Mouse (Mus musculus): Measurements from ENCODE around the gene Pagr1b. TPM values are rescaled to one million over a fixed set of nuclear protein-coding genes. Genes with fewer than 3 reads are reported as not detected.

Gene Pagr1b
- total RNA-seq (2021): not detected

GRCm38 (mm10) chr7:127016481-127016485, at the start of gene Pagr1b:
TSS of gene Pagr1b (minus strand) at chr7:127016484.
- no peak for DNase-seq
- intact Hi-C loops (cut with DNase I): no loop called here

DNA sequence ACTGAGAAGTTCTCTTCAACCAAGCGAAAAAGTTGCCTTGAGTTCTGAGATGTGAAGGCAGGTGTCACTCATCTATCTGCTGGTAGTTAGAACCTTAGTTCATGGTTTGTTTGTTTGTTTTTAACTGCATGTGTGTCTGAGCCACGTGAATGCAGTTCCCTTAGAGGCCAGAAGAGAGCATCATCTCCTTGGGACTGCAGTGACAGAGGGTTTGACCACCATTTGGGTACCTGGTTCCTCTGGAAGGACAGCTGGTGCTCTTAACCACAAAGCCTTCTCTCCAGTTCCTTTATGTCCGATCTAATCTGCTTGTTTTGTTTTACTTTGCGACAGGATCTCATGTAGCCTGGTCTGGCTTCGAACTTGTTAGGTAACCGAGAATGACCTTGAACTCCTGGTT, 49.3 kb upstream of the Pagr1b start:
- DNase-seq: no peak
- intact Hi-C loops (cut with DNase I): no loop called here

GRCm38 (mm10) chr7:127055026-127055585, 38.8 kb upstream of the Pagr1b start:
- intact Hi-C loops (cut with DNase I): no loop called here
- DNase-seq: no peak

DNA sequence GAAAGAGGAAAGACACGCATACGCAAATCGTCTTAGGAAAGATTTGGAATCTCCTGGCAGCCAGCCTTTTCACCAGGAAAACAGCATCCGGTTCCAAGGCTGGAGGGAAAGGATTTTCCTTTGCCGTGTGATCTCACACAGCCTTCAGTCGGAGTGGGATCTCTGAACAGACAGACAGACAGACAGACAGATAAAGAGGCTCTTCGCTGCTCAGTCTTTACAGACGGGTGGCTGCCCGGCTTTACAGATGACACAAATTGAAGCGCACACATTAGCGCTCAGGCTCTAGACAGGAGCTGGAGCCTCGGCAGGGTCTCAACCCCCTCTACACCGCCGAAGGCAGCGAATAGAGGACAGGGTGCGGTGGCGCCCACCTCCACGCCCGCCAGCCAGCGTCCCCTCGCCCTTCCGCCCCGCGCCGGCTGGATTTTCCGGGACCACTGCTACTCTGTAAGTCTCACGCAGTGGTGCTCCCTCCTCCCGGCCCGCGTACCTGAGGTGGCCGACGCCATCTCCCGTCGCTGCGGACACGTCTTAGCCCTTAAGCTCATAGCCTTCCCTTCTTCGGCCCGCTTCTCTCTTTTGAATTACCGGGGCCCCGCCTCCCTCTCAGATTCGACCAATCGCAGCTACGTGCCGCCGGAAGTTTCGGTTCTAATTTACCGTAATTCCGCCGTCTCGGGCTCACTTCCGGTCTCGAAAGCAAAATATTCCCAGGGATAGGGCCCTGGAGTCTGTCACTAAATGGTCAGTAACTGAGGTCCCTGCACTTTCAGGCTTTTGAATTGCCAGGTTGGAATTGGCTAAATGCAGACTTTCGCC, 25.8 kb upstream of the Pagr1b start, which contains the start of gene Kif22:
TSS of gene Kif22 (minus strand) at position 621 of the 822 bp plus-strand sequence.
- intact Hi-C loops (cut with DNase I): loop anchor here (5.0 kb wide), 1 partner anchor 155 kb away; the partner anchor contains the start of gene Cd2bp2
- DNase-seq: peak; percentile 93 to 95

DNA sequence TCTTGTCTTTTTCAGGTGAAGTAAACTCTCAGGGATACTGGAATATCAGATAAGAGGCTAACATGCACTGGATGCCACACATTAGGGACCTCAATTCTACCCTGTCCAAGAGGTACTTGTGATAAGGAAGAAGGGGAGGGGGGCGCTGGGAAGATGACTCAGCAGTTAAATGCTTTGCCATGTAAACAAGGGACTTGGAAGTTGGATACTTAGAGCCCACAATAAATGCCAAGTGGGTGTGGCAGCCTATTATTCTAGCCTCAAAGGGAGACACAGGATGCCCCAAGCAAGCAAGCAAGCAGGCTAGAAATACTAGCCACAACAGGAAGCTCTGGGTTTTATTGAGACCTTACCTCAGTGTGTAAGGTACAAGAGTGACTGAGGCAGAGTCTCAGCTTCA, 15.0 kb upstream of the Pagr1b start:
- no peak for DNase-seq
- intact Hi-C loops (cut with DNase I): no loop called here

DNA sequence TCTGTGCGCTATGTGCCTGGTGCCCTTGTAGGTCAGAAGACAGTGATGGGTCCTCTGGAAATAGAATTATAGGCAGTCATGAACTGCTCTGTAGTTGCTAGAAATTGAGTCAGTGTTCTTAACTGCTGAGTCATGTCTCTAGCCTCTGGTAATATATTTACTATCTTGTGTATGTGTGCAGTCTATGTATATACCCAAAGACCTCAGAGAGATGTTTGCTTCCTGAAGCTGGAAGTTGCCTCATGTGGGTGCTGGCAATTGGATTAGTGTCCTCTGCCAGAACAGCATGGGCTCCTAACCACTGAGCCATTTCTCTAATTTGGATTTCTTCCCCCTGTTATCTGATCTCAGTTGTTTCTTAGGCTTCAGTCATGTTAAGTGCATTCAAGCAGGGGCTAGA, 13.9 kb upstream of the Pagr1b start:
- no peak for DNase-seq
- intact Hi-C loops (cut with DNase I): no loop called here

GRCm38 (mm10) chr7:127027885-127028284, 11.6 kb upstream of the Pagr1b start:
- DNase-seq: no peak
- intact Hi-C loops (cut with DNase I): loop anchor here (5.0 to 10.0 kb wide), 2 partner anchors 131 to 447 kb away; partner anchors contain the start of gene Fbrs

GRCm38 (mm10) chr7:127026984-127027726, 10.9 kb upstream of the Pagr1b start, which contains the start of gene Maz:
TSS of gene Maz (minus strand) at chr7:127027037.
- peak; percentile 99 to 100 for DNase-seq
- intact Hi-C loops (cut with DNase I): loop anchor here (5.0 to 10.0 kb wide), 2 partner anchors 130 to 448 kb away; partner anchors contain the start of gene Fbrs

- intact Hi-C loops (cut with DNase I): loop anchor here (5.0 to 10.0 kb wide), 2 partner anchors 129 to 448 kb away; partner anchors contain the start of gene Fbrs
- DNase-seq: peak in 1 of 2 experiments; percentile 77
Measured at GRCm38 (mm10) chr7:127026616-127026983, 10.3 kb upstream of the Pagr1b start.

- intact Hi-C loops (cut with DNase I): loop anchor here (5.0 to 10.0 kb wide), 2 partner anchors 129 to 449 kb away; partner anchors contain the start of gene Fbrs
- DNase-seq: peak; percentile 60 to 78
Measured at GRCm38 (mm10) chr7:127026161-127026600, 9.9 kb upstream of the Pagr1b start.

GRCm38 (mm10) chr7:127025556-127026160, 9.4 kb upstream of the Pagr1b start:
- peak; percentile 50 to 59 for DNase-seq
- intact Hi-C loops (cut with DNase I): loop anchor here (1.0 to 10.0 kb wide), 3 partner anchors 8 to 449 kb away; partner anchors contain the start of genes Fbrs and Pagr1a

- intact Hi-C loops (cut with DNase I): loop anchor here (1.0 to 10.0 kb wide), 3 partner anchors 8 to 450 kb away; partner anchors contain the start of genes Fbrs and Pagr1a
- DNase-seq: peak; percentile 70 to 83
Measured at GRCm38 (mm10) chr7:127024755-127025555, 8.7 kb upstream of the Pagr1b start.

GRCm38 (mm10) chr7:127023896-127024690, 7.8 kb upstream of the Pagr1b start:
- DNase-seq: no peak
- intact Hi-C loops (cut with DNase I): loop anchor here (10.0 kb wide), 1 partner anchor 451 kb away; the partner anchor contains the start of gene Fbrs

GRCm38 (mm10) chr7:127023272-127023691, 7.0 kb upstream of the Pagr1b start:
- no peak for DNase-seq
- intact Hi-C loops (cut with DNase I): loop anchor here (10.0 kb wide), 1 partner anchor 452 kb away; the partner anchor contains the start of gene Fbrs

DNA sequence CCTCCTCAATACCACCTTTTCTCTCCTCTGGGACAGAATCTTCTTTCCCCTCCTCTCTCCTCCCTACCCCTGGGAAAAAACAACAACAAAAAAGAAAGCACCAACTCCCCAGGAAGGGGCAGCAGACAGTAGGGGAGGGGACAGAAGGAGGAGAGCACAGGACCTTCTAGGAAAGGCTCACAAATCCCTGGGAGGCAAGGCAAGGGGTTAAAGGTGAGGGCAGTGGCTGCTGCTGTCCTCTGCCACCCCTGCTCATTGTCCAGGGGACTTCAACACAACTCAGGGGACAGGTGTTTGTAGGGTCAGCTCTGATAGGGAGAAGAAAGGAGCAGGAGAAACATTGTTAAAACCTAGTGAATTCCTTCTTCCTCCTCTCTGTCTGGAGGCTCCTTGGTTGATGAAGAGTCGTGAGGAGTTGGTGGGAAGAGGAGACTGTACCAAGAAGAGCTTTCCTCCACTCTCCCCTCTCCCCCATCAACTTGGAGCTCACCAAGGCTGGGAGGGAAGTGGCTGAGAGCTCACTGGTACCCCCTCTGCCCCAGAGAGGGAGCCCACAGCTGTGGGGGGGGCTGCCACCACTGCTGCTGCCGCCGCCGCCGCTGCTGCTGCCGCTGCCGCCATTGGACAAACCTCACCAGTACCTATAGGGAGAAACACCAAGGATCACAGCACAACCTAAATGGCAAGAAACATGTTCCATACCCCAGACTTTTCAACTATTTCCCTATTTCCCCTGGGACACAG, 6.4 kb upstream of the Pagr1b start:
- intact Hi-C loops (cut with DNase I): loop anchor here (10.0 kb wide), 1 partner anchor 452 kb away; the partner anchor contains the start of gene Fbrs
- no peak for DNase-seq

GRCm38 (mm10) chr7:127021563-127022527, 5.6 kb upstream of the Pagr1b start:
- intact Hi-C loops (cut with DNase I): loop anchor here (10.0 kb wide), 1 partner anchor 453 kb away; the partner anchor contains the start of gene Fbrs
- DNase-seq: no peak

Data from heart, postnatal 36 days (tissue).